Mouse (Mus musculus) intestine, postnatal 0 days (tissue): ENCODE measurements at regions not wholly inside any gene's neighbourhood (a gene's known extent, or its start where the extent isn't known, plus 50 kb on each side); places are given as distances from the start of the nearest gene placed in this dataset.

Source experiments
- ATAC-seq: fragments of 200-750 bp; cut with Nextera tagmentation; 2 replicates; pipeline ENCODE4 v1.8.0; 2017; ENCODE audit warnings: mild to moderate bottlenecking, moderate TSS enrichment, moderate library complexity
- H3K27ac ChIP-seq: fragments of 300-500 bp; sonication (generic); 2 replicates; pipeline ENCODE4 v1.5.1; 2014; ENCODE audit warnings: mild to moderate bottlenecking, low read depth, low read length, moderate library complexity
- H3K27me3 ChIP-seq: fragments of 300-500 bp; sonication (generic); replicated peaks from 2 replicates; pipeline ENCODE4 v1.6.1; 2014; ENCODE audit warnings: low read length, mixed read lengths; ENCODE audit not compliant: control insufficient read depth, insufficient read depth
- H3K36me3 ChIP-seq: fragments of 300-500 bp; sonication (generic); 2 replicates; pipeline ENCODE4 v1.6.1; 2014; ENCODE audit warnings: mild to moderate bottlenecking, moderate library complexity; ENCODE audit not compliant: control insufficient read depth, insufficient read depth
- H3K4me1 ChIP-seq: fragments of 300-500 bp; sonication (generic); replicated peaks from 2 replicates; pipeline ENCODE4 v1.6.1; 2014; ENCODE audit warnings: antibody characterized with exemption, low read length, mixed read lengths; ENCODE audit not compliant: control insufficient read depth, insufficient read depth
- H3K4me2 ChIP-seq: fragments of 300-500 bp; sonication (generic); replicated peaks from 2 replicates; pipeline ENCODE4 v1.6.1; 2014; ENCODE audit warnings: low read depth, mild to moderate bottlenecking, moderate library complexity
- H3K4me3 ChIP-seq: fragments of 300-500 bp; sonication (generic); 2 replicates; pipeline ENCODE4 v1.5.1; 2014; ENCODE audit warnings: low read depth, low read length
- H3K9ac ChIP-seq: fragments of 300-500 bp; sonication (generic); 2 replicates; pipeline ENCODE4 v1.6.1; 2014; ENCODE audit warnings: mild to moderate bottlenecking, low read depth, low read length
- H3K9me3 ChIP-seq: fragments of 300-500 bp; sonication (generic); 2 replicates; pipeline ENCODE4 v1.6.1; 2016; ENCODE audit warnings: mixed run types; ENCODE audit not compliant: control insufficient read depth
- CTCF ChIP-seq: sonication (generic); IDR thresholded peaks from 2 replicates; pipeline ENCODE4 v1.5.1; 2016; ENCODE audit warnings: low read depth, mild to moderate bottlenecking, control low read depth, antibody characterized with exemption, moderate library complexity
- WGBS: fragments of 180-500 bp; shearing (Covaris S2); extraction: QIAGEN DNeasy Blood & Tissue Kit; methylation state at CpG from one replicate; pipeline ENCODE4 v1.1.7; 2014; 5-methylcytosine and 5-hydroxymethylcytosine counted together

GRCm38 (mm10) chr8:26718409-26719355, 258.4 kb upstream of the Zfp703 start:
- WGBS: 75% methylated on average over 11 of the region's 11 CpGs
- Histone ChIP-seq H3K27me3 (no peaks in the 10 kb centered on the region), H3K9me3 (no peaks in the 10 kb centered on the region), H3K4me2 (no peak overlapping the region), H3K36me3 (no peaks in the 10 kb centered on the region), H3K9ac (no peak overlapping the region), H3K4me1 (no peaks in the 10 kb centered on the region), H3K4me3 (no peak overlapping the region), H3K27ac (no peak overlapping the region)
- TF ChIP-seq CTCF: no peak
- ATAC-seq: no peak

GRCm38 (mm10) chr8:26722766-26723165, 254.4 kb upstream of the Zfp703 start:
- H3K4me1 ChIP-seq: no peaks in the 10 kb centered on the region
- no peak for TF ChIP-seq CTCF
- no peaks in the 10 kb centered on the region for H3K9me3 ChIP-seq
- 68% methylated on average over 3 of the region's 3 CpGs for WGBS
- H3K27ac ChIP-seq: no peak overlapping the region
- no peaks in the 10 kb centered on the region for H3K27me3 ChIP-seq
- no peak overlapping the region for H3K9ac ChIP-seq
- no peak for ATAC-seq
- no peak overlapping the region for H3K4me2 ChIP-seq
- no peak overlapping the region for H3K4me3 ChIP-seq
- no peaks in the 10 kb centered on the region for H3K36me3 ChIP-seq

- no peak for ATAC-seq
- no peak overlapping the region for H3K27ac ChIP-seq
- H3K4me1 ChIP-seq: no peaks in the 10 kb centered on the region
- TF ChIP-seq CTCF: no peak
- no peak overlapping the region for H3K9ac ChIP-seq
- 51% methylated on average over 5 of the region's 5 CpGs for WGBS
- H3K36me3 ChIP-seq: no peaks in the 10 kb centered on the region
- H3K4me3 ChIP-seq: no peak overlapping the region
- no peaks in the 10 kb centered on the region for H3K27me3 ChIP-seq
- H3K9me3 ChIP-seq: no peaks in the 10 kb centered on the region
- H3K4me2 ChIP-seq: no peak overlapping the region
Measured at GRCm38 (mm10) chr8:26724628-26725027, 252.5 kb upstream of the Zfp703 start.

GRCm38 (mm10) chr8:26725521-26725920, 251.6 kb upstream of the Zfp703 start:
- Histone ChIP-seq H3K4me3 (no peak overlapping the region), H3K9ac (no peak overlapping the region), H3K27me3 (no peaks in the 10 kb centered on the region), H3K36me3 (no peaks in the 10 kb centered on the region), H3K27ac (no peak overlapping the region), H3K4me2 (no peak overlapping the region), H3K9me3 (no peaks in the 10 kb centered on the region), H3K4me1 (no peaks in the 10 kb centered on the region)
- 34% methylated on average over 7 of the region's 7 CpGs for WGBS
- no peak for TF ChIP-seq CTCF
- ATAC-seq: peak; percentile 53; the same call in 1 of the 2 replicates

- no peak overlapping the region for H3K4me2 ChIP-seq
- TF ChIP-seq CTCF: no peak
- no peaks in the 10 kb centered on the region for H3K27me3 ChIP-seq
- no peaks in the 10 kb centered on the region for H3K4me1 ChIP-seq
- ATAC-seq: no peak
- no peaks in the 10 kb centered on the region for H3K9me3 ChIP-seq
- H3K27ac ChIP-seq: no peak overlapping the region
- 82% methylated on average over 5 of the region's 5 CpGs for WGBS
- H3K4me3 ChIP-seq: no peak overlapping the region
- H3K9ac ChIP-seq: no peak overlapping the region
- H3K36me3 ChIP-seq: no peaks in the 10 kb centered on the region
Measured at GRCm38 (mm10) chr8:26729351-26729750, 247.8 kb upstream of the Zfp703 start.

GRCm38 (mm10) chr8:26731111-26731510, 246.0 kb upstream of the Zfp703 start:
- no peaks in the 10 kb centered on the region for H3K36me3 ChIP-seq
- TF ChIP-seq CTCF: no peak
- ATAC-seq: no peak
- no peak overlapping the region for H3K27ac ChIP-seq
- H3K4me2 ChIP-seq: no peak overlapping the region
- H3K9me3 ChIP-seq: no peaks in the 10 kb centered on the region
- H3K9ac ChIP-seq: no peak overlapping the region
- WGBS: 95% methylated on average over 2 of the region's 2 CpGs
- no peak overlapping the region for H3K4me3 ChIP-seq
- H3K4me1 ChIP-seq: no peaks in the 10 kb centered on the region
- H3K27me3 ChIP-seq: no peaks in the 10 kb centered on the region
